Mouse (Mus musculus) left cerebral cortex, postnatal 25 days (tissue): ENCODE data around the gene Dap. TPM values are rescaled to one million over a fixed set of nuclear protein-coding genes. Genes with fewer than 3 reads are reported as not detected.

Experiments used
- DNase-seq, 2 experiments: peaks; one replicate each; pipeline ENCODE4 v3.0.0; 2022; ENCODE audit warnings: low spot score in 2 of 2, mixed read lengths in 1 of 2
- intact Hi-C: fragments of 180-260 bp; cut with DNase I; formaldehyde crosslinking; loops from one replicate; pipeline ENCODE4 v1.15.1; 2025
- total RNA-seq, 2 experiments: library from RNA; stranded (reverse); gene quantifications; 2 replicates each; pipeline ENCODE4 v1.2.3; 2021

Dap gene
- total RNA-seq, 2 experiments from 2014 or later: 6.8 to 7.6 TPM

- no peak for DNase-seq
- intact Hi-C loops: no loop called here
These were observed 61.6 kb downstream of the Dap start for GRCm38 (mm10) chr15:31285695-31286094.

GRCm38 (mm10) chr15:31292627-31293026 lies 68.5 kb downstream of the Dap start:
- no peak for DNase-seq
- intact Hi-C loops: no loop called here

GRCm38 (mm10) chr15:31294311-31294710 lies 70.2 kb downstream of the Dap start:
- DNase-seq: no peak
- intact Hi-C loops: no loop called here

GRCm38 (mm10) chr15:31296882-31297776 lies 73.0 kb downstream of the Dap start:
- no peak for DNase-seq
- intact Hi-C loops: no loop called here

GRCm38 (mm10) chr15:31297777-31298137 lies 73.6 kb downstream of the Dap start:
- intact Hi-C loops: no loop called here
- DNase-seq: no peak

GRCm38 (mm10) chr15:31299258-31299917 lies 75.3 kb downstream of the Dap start:
- peak in 1 of 2 experiments; percentile 37 for DNase-seq
- intact Hi-C loops: no loop called here

GRCm38 (mm10) chr15:31302293-31302990 lies 78.3 kb downstream of the Dap start:
- intact Hi-C loops: no loop called here

GRCm38 (mm10) chr15:31304302-31304701 lies 80.2 kb downstream of the Dap start:
- intact Hi-C loops: no loop called here

More at GRCm38 (mm10) chr15:31302293-31302990, 78.3 kb downstream of the Dap start:
- DNase-seq: no peak

GRCm38 (mm10) chr15:31305181-31305580 lies 81.1 kb downstream of the Dap start:
- DNase-seq: no peak
- intact Hi-C loops: no loop called here

More at GRCm38 (mm10) chr15:31304302-31304701, 80.2 kb downstream of the Dap start:
- DNase-seq: no peak

- intact Hi-C loops: no loop called here
- DNase-seq: no peak
These were observed 82.6 kb downstream of the Dap start for GRCm38 (mm10) chr15:31306726-31307125.

GRCm38 (mm10) chr15:31309526-31309925 lies 85.4 kb downstream of the Dap start:
- intact Hi-C loops: no loop called here
- DNase-seq: no peak

- no peak for DNase-seq
- intact Hi-C loops: no loop called here
These were observed 87.9 kb downstream of the Dap start for GRCm38 (mm10) chr15:31312001-31312400.

- intact Hi-C loops: loop anchor here (1.0 to 5.0 kb wide), 2 partner anchors 132 to 272 kb away; no protein-coding TSS in a partner anchor
- peak; percentile 85 to 91 for DNase-seq
These were observed 91.6 kb downstream of the Dap start for GRCm38 (mm10) chr15:31315630-31316231.

- no peak for DNase-seq
- intact Hi-C loops: loop anchor here (5.0 kb wide), 1 partner anchor 270 kb away; no protein-coding TSS in a partner anchor
These were observed 93.1 kb downstream of the Dap start for GRCm38 (mm10) chr15:31317056-31317805.

- no peak for DNase-seq
- intact Hi-C loops: loop anchor here (5.0 kb wide), 1 partner anchor 269 kb away; no protein-coding TSS in a partner anchor
These were observed 94.2 kb downstream of the Dap start for GRCm38 (mm10) chr15:31318158-31318955.

- intact Hi-C loops: loop anchor here (5.0 kb wide), 1 partner anchor 268 kb away; no protein-coding TSS in a partner anchor
- DNase-seq: no peak
These were observed 94.9 kb downstream of the Dap start for GRCm38 (mm10) chr15:31319046-31319445.

- intact Hi-C loops: no loop called here
- no peak for DNase-seq
These were observed 96.7 kb downstream of the Dap start for GRCm38 (mm10) chr15:31320598-31321377.
